10 mouse cellular contexts compared by ENCODE assay signal in genomic region chr10:5859729-5860128, GRCm38 (mm10). TPM values are rescaled to one million over a fixed set of nuclear protein-coding genes. Genes with fewer than 3 reads are reported as not detected.
DNase-seq lines count a peak whose midpoint lies in the region; ATAC-seq lines count a peak whose summit lies in the region.
"Had no signal": no experiment of that assay in that cellular context is flagged by ENCODE, and none has a peak within 500 bp of the region (broad histone marks: within the 10 kb centered on the region; RNA-seq: fewer than 3 reads in every experiment).

No protein-coding gene starts in this region.

- peak; percentile 23 for DNase-seq in CD4-positive, CD25-positive, alpha-beta regulatory T cell, adult 2 months (ENCODE audit: low read depth, low spot score)
- peak; percentile 14 for DNase-seq in left cerebral cortex, postnatal 4 days
- DNase-seq in left cerebral cortex, postnatal 36 days (ENCODE audit: low spot score in 2 of 2) = no peak
- DNase-seq in c-Kit-positive CD71-positive TER-119-negative erythroid progenitor cells, embryonic 14.5 days (ENCODE audit: low read depth) = peak; percentile 13
- DNase-seq in spleen, postnatal 4 days (ENCODE audit: low spot score in 2 of 2) = peak; percentile 16 to 72
- no peak for DNase-seq in ovary, postnatal 36 days (ENCODE audit: low spot score)
- DNase-seq: adrenal gland, postnatal 25 days; heart, postnatal 10 days had no signal

- ATAC-seq in CD4-positive, CD25-positive, alpha-beta regulatory T cell, adult 4 months = no peak
- ATAC-seq in activated CD4-positive, CD25-positive, alpha-beta regulatory T cell, adult 4 months = no peak

- intact Hi-C loops in left cerebral cortex, postnatal 4 days (cut with DNase I) = loop anchor here (10.0 kb wide), 1 partner anchor 935 kb away; no protein-coding TSS in a partner anchor
- intact Hi-C loops in left cerebral cortex, postnatal 36 days (cut with DNase I) = no loop called here

RNA-seq across cellular contexts. Expression of gene Mtrf1l, which starts 36.0 kb away (rescaled TPM):
- polyA plus RNA-seq in CD4-positive, CD25-positive, alpha-beta regulatory T cell, adult 4 months (2017; shearing (Covaris generic)) = 1 to 10 TPM; 7.3 to 8.0 TPM
- 10 to 100 TPM; 10.7 to 11.4 TPM for total RNA-seq in left cerebral cortex, postnatal 4 days (2021)
- total RNA-seq in left cerebral cortex, postnatal 36 days (2021) = 10 to 100 TPM in 1 of 2 experiments, 1 to 10 TPM in 1; 5.4 to 10.6 TPM
- 1 to 10 TPM; 4.4 to 5.5 TPM for polyA plus RNA-seq in activated CD4-positive, CD25-positive, alpha-beta regulatory T cell, adult 4 months (2017; shearing (Covaris generic))

RNA-seq across cellular contexts. Expression of gene Fbxo5, which starts 54.3 kb away (rescaled TPM):
- polyA plus RNA-seq in CD4-positive, CD25-positive, alpha-beta regulatory T cell, adult 4 months (2017; shearing (Covaris generic)) = 10 to 100 TPM; 12.5 to 18.1 TPM
- total RNA-seq in left cerebral cortex, postnatal 4 days (2021) = 1 to 10 TPM; 4.0 to 4.6 TPM
- under 1 TPM; 0.68 to 0.91 TPM for total RNA-seq in left cerebral cortex, postnatal 36 days (2021)
- 10 to 100 TPM; 32.7 to 37.9 TPM for polyA plus RNA-seq in activated CD4-positive, CD25-positive, alpha-beta regulatory T cell, adult 4 months (2017; shearing (Covaris generic))

Comparison
In these comparisons a context has a peak if more than half of its experiments do, and no peak if none do; other contexts are left out.
1. DNase-seq: peak in CD4-positive, CD25-positive, alpha-beta regulatory T cell, adult 2 months (single experiment), left cerebral cortex, postnatal 4 days (single experiment), c-Kit-positive CD71-positive TER-119-negative erythroid progenitor cells, embryonic 14.5 days (single experiment) and spleen, postnatal 4 days (2 of 2); none in left cerebral cortex, postnatal 36 days (0 of 2) and ovary, postnatal 36 days (single experiment).